Mouse (Mus musculus) adrenal gland, adult 8-10 months (tissue): ENCODE data around the gene Ccdc65. TPM values are rescaled to one million over a fixed set of nuclear protein-coding genes. Genes with fewer than 3 reads are reported as not detected.
"Not testable (repeated sequence)": the region's sequence is repeated elsewhere in the genome, so short reads cannot be mapped to it uniquely, and the experiment has no call there.

Experiments
- DNase-seq: peaks from one replicate; pipeline ENCODE4 v3.0.0; 2022
- total RNA-seq, 4 experiments: library from RNA; stranded (reverse); gene quantifications; 2 replicates each; pipeline ENCODE4 v1.2.4; 2022

Gene Ccdc65
- total RNA-seq, 4 experiments from 2014 or later: 0.59 to 0.90 (median 0.82) TPM

DNA sequence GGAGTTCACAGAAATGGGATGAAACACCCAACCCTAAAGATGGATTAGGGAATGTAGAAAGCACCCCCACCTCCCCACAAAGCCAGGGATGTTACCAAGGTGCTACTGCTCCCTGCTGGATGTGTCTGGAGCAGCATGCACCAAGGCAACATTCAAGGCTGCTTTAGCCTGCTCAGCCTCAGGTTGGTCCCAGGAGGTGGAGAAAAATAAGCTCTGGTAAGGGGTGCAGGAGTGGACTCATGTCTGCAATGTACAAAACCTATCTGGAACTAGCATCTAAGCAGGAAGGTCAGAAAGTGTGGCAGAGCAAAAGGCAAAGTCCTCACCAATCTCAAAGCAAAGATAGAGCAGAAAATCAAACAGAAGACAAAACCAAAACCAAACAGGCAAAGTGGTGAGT, 29.9 kb downstream of the Ccdc65 start:
- no peak for DNase-seq

DNA sequence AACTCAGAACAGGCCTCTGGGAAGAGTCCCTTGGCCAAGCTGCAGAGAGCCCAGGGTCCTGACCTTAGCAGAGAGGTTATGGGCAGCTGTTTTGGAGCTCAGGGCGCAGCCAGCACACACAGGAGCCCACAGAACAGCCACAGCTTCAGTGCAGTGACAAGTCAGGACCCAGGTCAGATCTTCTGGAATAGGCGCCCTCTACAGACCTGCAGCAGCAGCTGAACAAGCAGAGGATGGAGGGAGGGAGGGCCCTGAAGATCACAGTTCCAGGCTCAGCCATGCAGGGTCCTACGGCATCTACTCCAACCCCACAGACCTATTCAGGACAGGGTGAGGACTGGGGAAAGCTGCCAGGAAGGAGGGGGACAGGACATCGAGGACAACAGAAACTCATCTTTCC, 30.8 kb downstream of the Ccdc65 start:
- DNase-seq: no peak

DNA sequence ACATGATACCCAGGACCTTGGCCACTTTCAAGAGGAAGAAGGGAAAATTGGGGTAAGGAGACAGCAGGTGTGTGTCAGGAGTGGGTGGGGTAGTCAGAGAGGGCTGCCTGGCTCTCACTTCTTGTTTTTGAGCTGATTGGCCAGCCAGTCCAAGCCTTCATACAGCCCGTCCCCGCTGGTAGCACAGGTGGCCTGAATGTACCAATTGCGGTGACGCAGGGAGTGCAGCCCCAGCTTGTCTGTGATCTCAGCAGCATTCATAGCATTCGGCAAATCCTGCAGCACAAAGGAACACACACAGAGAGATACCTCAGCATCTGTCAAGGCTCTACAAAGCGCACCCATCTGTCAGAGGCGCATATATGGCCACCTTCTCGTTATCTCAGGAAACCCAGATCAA, 32.2 kb downstream of the Ccdc65 start:
- DNase-seq: no peak

GRCm38 (mm10) chr15:98742766-98743428, 34.9 kb downstream of the Ccdc65 start:
- no peak for DNase-seq

DNA sequence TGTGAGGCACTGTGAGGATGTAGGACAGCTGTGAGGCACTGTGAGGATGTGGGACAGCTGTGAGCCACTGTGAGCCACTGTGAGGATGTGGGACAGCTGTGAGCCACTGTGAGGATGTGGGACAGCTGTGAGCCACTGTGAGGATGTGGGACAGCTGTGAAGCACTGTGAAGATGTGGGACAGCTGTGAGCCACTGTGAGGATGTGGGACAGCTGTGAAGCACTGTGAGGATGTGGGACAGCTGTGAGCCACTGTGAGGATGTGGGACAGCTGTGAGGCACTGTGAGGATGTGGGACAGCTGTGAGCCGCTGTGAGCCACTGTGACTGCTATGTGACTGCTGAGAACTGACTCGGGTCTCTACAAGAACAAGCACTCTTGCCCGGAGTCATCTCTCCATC, 35.9 kb downstream of the Ccdc65 start:
- not testable (repeated sequence) for DNase-seq

DNA sequence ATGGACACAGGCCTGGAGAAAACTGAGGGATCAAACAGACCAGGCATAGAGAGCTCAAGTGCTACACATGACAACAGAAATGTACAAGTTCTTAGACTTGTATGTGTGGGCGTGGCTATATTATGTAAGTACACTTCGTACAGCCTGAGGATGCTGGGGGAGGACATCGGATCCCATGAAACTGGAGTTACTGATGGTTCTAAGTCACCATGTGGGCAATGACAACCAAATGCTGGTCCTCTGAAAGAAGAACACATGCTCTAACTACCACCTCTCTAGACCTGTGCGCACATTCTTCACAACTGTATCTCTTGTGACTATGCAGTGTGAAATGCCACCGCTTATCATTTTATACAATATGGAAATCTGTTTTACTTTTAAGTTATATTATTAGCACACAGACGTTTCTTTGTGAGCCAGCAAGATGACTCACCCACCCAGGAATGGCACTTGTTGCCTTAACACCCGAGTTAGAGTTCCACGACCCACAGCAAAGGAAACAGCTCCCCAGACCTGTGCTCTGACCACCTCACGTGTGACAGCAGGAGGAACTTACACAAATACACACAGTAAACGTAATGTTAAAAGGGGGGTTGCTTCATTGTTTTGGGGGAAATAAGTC, 38.4 kb downstream of the Ccdc65 start:
- no peak for DNase-seq

- no peak for DNase-seq
Observed at GRCm38 (mm10) chr15:98747296-98747695, 39.3 kb downstream of the Ccdc65 start.

DNA sequence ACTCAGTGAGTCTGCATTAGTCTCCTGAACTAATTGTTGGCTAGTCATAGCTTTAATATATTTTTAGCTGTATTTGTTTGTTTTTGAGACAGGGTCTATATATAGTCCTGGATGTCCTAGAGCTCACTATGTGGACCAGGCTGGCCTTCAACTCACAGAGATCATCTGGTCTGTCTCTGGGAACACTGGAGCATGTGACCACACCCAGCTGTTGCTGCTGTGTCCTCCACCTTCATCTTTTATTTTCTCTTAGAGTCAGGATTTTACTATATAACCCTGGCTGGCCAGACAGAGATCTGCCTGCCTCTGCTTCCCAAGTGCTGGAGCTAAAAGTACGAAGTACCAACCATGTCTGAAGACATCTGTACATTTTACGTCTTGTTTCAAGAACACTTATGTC, 41.1 kb downstream of the Ccdc65 start:
- no peak for DNase-seq

- DNase-seq: no peak
Observed at GRCm38 (mm10) chr15:98753021-98753423, 45.0 kb downstream of the Ccdc65 start.

GRCm38 (mm10) chr15:98754125-98754524, 46.1 kb downstream of the Ccdc65 start:
- no peak for DNase-seq

DNA sequence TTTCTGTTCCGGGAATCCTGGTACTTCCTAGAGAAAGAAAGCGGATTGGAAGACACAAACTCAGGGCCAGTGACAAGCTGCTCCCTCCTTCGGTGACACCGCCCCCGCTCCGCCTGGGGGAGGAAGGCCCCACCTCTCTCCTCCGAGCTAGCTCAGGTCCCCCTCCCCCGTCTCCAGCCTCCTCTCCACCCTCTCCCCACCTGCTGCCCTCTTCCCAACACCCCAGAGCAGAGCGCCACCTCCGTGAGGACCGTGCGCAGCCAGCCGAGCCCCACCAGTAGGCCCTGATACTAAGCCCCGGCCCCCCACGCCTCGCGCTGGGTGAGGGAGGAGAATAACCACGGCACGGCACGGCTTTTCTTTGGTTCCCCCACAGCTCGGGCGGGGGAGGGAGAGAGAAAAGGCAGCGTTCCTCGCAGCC, 54.2 kb downstream of the Ccdc65 start:
- peak; percentile 85 for DNase-seq

GRCm38 (mm10) chr15:98762670-98763529, 54.9 kb downstream of the Ccdc65 start, which contains the start of gene Arf3:
Arf3 (minus strand) TSS chr15:98763214.
- peak; percentile 95 for DNase-seq

DNA sequence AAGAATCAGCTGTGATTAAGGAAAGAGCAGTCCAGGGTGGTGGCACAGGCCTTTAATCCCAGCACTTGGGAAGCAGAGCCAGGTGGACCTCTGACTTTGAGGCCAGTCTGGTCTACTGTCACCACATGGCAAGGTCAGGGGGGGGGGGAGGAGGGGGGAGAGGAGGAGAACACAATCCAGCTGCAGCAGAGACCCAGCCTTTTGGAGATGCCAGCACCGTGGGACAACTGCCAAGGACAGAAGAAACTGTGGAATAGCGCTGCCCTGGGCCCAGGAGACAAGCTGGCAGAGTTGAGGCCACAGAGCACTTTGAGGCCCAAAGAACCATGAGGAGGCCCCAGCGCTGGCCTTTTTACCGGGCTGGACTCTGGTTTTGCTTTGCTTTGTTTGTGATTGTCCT, 57.9 kb downstream of the Ccdc65 start:
- DNase-seq: no peak

DNA sequence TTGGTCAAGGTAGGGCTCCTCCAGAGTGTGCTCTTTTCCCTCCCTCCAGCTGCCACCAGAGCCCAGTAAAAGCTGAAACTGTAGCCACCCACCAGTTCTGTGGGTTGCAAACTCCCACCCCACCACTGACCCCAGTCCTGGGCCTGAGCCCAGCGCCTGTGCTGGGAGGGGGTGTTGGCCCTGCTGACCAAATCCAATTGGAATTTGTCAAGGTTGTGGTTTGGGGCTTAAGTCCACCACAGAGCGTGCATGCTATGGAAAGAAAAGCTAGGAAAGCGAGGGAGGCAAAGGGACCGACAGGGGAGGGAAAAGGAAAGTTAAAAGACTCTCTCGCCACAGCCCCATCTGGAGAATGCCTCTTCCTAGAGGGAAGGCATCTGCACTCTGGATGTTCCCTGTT, 60.3 kb downstream of the Ccdc65 start:
- no peak for DNase-seq

DNA sequence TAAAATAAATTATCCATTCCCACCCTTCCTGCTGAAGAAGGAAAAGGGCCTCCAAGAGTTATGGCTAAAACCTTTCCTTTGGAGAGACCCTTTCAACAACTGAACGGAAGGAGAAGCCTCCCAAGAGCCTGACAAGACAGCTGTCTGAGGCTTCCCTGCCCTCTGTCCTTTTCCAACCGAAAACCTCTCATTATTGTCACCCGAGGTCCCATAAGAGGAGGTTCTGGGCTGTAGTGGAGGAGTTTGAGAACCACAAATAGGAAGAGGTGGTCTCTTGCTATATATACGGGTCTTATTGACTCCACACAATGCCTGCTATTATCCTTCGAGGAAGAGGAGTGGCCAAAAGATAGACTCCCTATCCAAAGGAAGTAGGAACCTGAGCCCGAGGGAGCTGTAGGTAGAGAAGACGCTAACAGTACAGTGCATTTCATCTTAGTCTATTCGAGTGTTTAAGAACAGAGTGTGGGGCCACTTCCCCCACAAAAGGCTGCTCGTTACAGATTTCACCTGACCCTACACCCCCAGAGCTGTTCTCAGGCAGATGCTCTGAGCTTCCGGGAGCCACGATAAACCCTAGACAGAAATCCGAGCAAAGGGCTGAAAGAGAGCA, 63.9 kb downstream of the Ccdc65 start:
- DNase-seq: no peak

DNA sequence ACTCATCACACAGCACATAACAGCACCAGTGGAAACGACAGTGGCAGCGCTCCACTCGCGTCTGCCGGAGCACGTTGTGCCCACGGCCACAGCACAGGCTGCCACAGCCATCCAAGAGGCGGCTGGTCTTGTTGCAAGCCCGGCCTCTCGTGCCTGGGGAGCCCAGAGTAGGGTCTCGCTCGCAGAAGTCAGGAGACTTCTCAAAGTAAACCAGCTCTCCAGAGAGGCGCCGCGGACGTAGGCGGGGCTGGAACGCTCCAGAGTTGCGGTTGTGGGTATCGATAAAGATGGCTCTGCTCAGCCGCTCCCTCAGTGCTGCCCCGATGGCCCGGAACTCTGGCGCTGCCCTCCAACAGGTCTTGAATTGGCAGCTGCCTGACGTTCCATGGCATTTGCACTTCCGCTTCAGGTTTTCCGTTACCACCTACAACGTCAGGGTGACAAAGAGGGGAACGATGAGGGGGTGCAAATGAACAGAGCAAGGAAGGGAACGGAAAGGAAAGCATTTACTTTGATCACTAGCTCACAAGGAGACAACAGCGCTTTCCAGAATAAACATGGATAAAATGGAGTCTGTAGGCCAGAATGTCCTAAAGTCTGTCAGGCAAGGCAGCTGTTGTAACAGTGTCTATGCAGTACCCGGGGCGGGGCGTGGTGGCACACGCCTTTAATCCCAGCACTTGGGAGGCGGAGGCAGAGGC, 64.7 kb downstream of the Ccdc65 start:
- DNase-seq: no peak

Other genes starting within 250 kb of the Ccdc65 start
- gene OR5BS1P, start 238.3 kb upstream of the Ccdc65 start, total RNA-seq: not detected
- not detected for gene Lalba, start 225.5 kb upstream of the Ccdc65 start, total RNA-seq
- gene Olfr279, start 215.8 kb upstream of the Ccdc65 start, total RNA-seq: not detected
- gene Kansl2, start 173.9 kb upstream of the Ccdc65 start, total RNA-seq: 100 to 1,000 TPM in 2 of 4 experiments, 10 to 100 TPM in 2; 89.8 to 123 (median 106) TPM
- gene Ccnt1, start 137.3 kb upstream of the Ccdc65 start, total RNA-seq: 10 to 100 TPM; 45.2 to 56.6 (median 46.5) TPM
- gene 4930415O20Rik, start 137.2 kb upstream of the Ccdc65 start, total RNA-seq: not detected
- gene Adcy6, start 98.1 kb upstream of the Ccdc65 start, total RNA-seq: 10 to 100 TPM; 35.2 to 66.9 (median 56.7) TPM
- 10 to 100 TPM; 13.4 to 19.6 (median 15.7) TPM for gene Cacnb3, start 77.4 kb upstream of the Ccdc65 start, total RNA-seq
- gene Ddx23, start 45.3 kb upstream of the Ccdc65 start, total RNA-seq: 100 to 1,000 TPM in 1 of 4 experiments, 10 to 100 TPM in 3; 68.9 to 100 (median 85.6) TPM
- gene Rnd1, start 30.7 kb upstream of the Ccdc65 start, total RNA-seq: 1 to 10 TPM; 2.5 to 9.7 (median 4.0) TPM
- gene Fkbp11, start 20.0 kb downstream of the Ccdc65 start, total RNA-seq: 10 to 100 TPM in 1 of 4 experiments, 1 to 10 TPM in 3; 7.1 to 14.4 (median 9.8) TPM
- gene Arf3, start 55.0 kb downstream of the Ccdc65 start, total RNA-seq: 100 to 1,000 TPM; 153 to 163 (median 159) TPM
- 10 to 100 TPM in 1 of 4 experiments, 1 to 10 TPM in 1, under 1 TPM in 2; 0.49 to 12.9 (median 5.0) TPM for gene Wnt10b, start 69.9 kb downstream of the Ccdc65 start, total RNA-seq
- gene Wnt1, start 81.7 kb downstream of the Ccdc65 start, total RNA-seq: not detected
- gene Ddn, start 101.3 kb downstream of the Ccdc65 start, total RNA-seq: 1 to 10 TPM in 1 of 4 experiments, under 1 TPM in 3; 0.29 to 1.1 (median 0.61) TPM
- gene Prkag1, start 123.3 kb downstream of the Ccdc65 start, total RNA-seq: 10 to 100 TPM; 76.0 to 83.8 (median 79.2) TPM
- gene Kmt2d, start 163.0 kb downstream of the Ccdc65 start, total RNA-seq: 100 to 1,000 TPM in 1 of 4 experiments, 10 to 100 TPM in 3; 61.7 to 114 (median 71.8) TPM
- 1 to 10 TPM; 2.8 to 7.2 (median 4.2) TPM for gene Rhebl1, start 186.3 kb downstream of the Ccdc65 start, total RNA-seq
- gene Dhh, start 190.3 kb downstream of the Ccdc65 start, total RNA-seq: 1 to 10 TPM; 1.8 to 3.8 (median 2.1) TPM
- gene Lmbr1l, start 210.0 kb downstream of the Ccdc65 start, total RNA-seq: 10 to 100 TPM; 12.3 to 33.2 (median 27.8) TPM
- gene Tuba1b, start 226.4 kb downstream of the Ccdc65 start, total RNA-seq: 100 to 1,000 TPM; 199 to 221 (median 208) TPM
- gene Gm49450, start 245.3 kb downstream of the Ccdc65 start, total RNA-seq: not detected
- 100 to 1,000 TPM in 3 of 4 experiments, 10 to 100 TPM in 1; 70.5 to 196 (median 116) TPM for gene Tuba1a, start 245.5 kb downstream of the Ccdc65 start, total RNA-seq